8 mouse cellular contexts compared by ENCODE assay signal in genomic region chr5:122391786-122392180, GRCm38 (mm10). TPM values are rescaled to one million over a fixed set of nuclear protein-coding genes. Genes with fewer than 3 reads are reported as not detected.
A peak's percentile ranks its signal among the peaks of the same experiment; 100 is the strongest.
DNase-seq lines count a peak whose midpoint lies in the region; ATAC-seq lines count a peak whose summit lies in the region.

Gene Arpc3 (plus strand): TSS chr5:122391878.

- H3K9ac ChIP-seq in hindbrain, embryonic 12.5 days: peak within 1 kb of the TSS; percentile 87

- peak within 1 kb of the TSS; percentile 86 for H3K4me3 ChIP-seq in hindbrain, embryonic 12.5 days

- peak within 1 kb of the TSS; percentile 92 for H3K4me2 ChIP-seq in hindbrain, embryonic 12.5 days (replicated peaks)

- H3K27ac ChIP-seq in hindbrain, embryonic 12.5 days: no peak within 1 kb of the TSS

- peak; percentile 97 for DNase-seq in NIH3T3 (ENCODE audit: low read depth)
- DNase-seq in cerebellum, postnatal 10 days: peak; percentile 97 to 98
- DNase-seq in frontal cortex, postnatal 10 days (ENCODE audit: low spot score in 2 of 2): peak; percentile 80 to 90
- DNase-seq in layer of hippocampus, postnatal 14 days (ENCODE audit: low spot score in 2 of 2): peak; percentile 91 to 94
- peak; percentile 94 for DNase-seq in lung, postnatal 14 days
- peak; percentile 74 for DNase-seq in retina, adult 2 months (ENCODE audit: low read depth, low spot score)
- peak; percentile 89 to 90 for DNase-seq in thymus, postnatal 36 days

- H3K9me3 ChIP-seq in hindbrain, embryonic 12.5 days (replicated peaks): no peaks in the 10 kb centered on the region

- peaks cover 10% of the 10 kb centered on the region for H3K4me1 ChIP-seq in hindbrain, embryonic 12.5 days

- under 1% methylated on average over 38 of the region's 39 CpGs for WGBS in hindbrain, embryonic 12.5 days

- ATAC-seq in hindbrain, embryonic 12.5 days (ENCODE audit: low FRiP score): peak; percentile 85

- peaks cover 7% of the 10 kb centered on the region; the same call in 1 of the 2 replicates for H3K36me3 ChIP-seq in hindbrain, embryonic 12.5 days

- no peaks in the 10 kb centered on the region for H3K27me3 ChIP-seq in hindbrain, embryonic 12.5 days

RNA-seq across cellular contexts. Expression of gene Arpc3, which starts in this region (rescaled TPM):
- 115 and 134 TPM in 2 replicates for polyA plus RNA-seq in hindbrain, embryonic 12.5 days (2016; fragmentation: Nextera tagmentation; extraction: Ambion mirVana)
- 100 to 1,000 TPM; 300 to 318 TPM for total RNA-seq in layer of hippocampus, postnatal 14 days (2021)
